Mouse (Mus musculus) CD4-positive, CD25-positive, alpha-beta regulatory T cell, adult 4 months (primary cell): ENCODE data around the gene Ccdc6. TPM values are rescaled to one million over a fixed set of nuclear protein-coding genes. Genes with fewer than 3 reads are reported as not detected.

Experiments
- ATAC-seq: one replicate; pipeline ENCODE4 v1.8.0; 2017
- polyA plus RNA-seq, 2 experiments: library from polyadenylated mRNA; unstranded; fragments of 100-300 nt; shearing (Covaris generic); gene quantifications; one replicate each; pipeline ENCODE4 v1.2.1; 2017

The Ccdc6 gene
- polyA plus RNA-seq, 2 experiments from 2014 or later: 28.7 to 30.9 TPM

GRCm38 (mm10) chr10:70095031-70095470, 1.9 kb upstream of the Ccdc6 start:
- peak; percentile 44 for ATAC-seq

- peak; percentile 37 for ATAC-seq
Measured at GRCm38 (mm10) chr10:70095506-70096270, 1.2 kb upstream of the Ccdc6 start.

GRCm38 (mm10) chr10:70097291-70097901, 475 bp downstream of the Ccdc6 start:
- peak; percentile 1 for ATAC-seq

- no peak for ATAC-seq
Measured at GRCm38 (mm10) chr10:70097911-70098569, 1.1 kb downstream of the Ccdc6 start.

- ATAC-seq: no peak
Measured at GRCm38 (mm10) chr10:70098626-70099025, 1.7 kb downstream of the Ccdc6 start.

GRCm38 (mm10) chr10:70099052-70099451, 2.1 kb downstream of the Ccdc6 start:
- ATAC-seq: no peak

GRCm38 (mm10) chr10:70102086-70102485, 5.2 kb downstream of the Ccdc6 start:
- ATAC-seq: no peak

- ATAC-seq: no peak
Measured at GRCm38 (mm10) chr10:70108016-70108415, 11.1 kb downstream of the Ccdc6 start.

- ATAC-seq: no peak
Measured at GRCm38 (mm10) chr10:70109974-70110373, 13.1 kb downstream of the Ccdc6 start.

- ATAC-seq: no peak
Measured at GRCm38 (mm10) chr10:70110815-70111214, 13.9 kb downstream of the Ccdc6 start.

- no peak for ATAC-seq
Measured at GRCm38 (mm10) chr10:70111643-70112042, 14.7 kb downstream of the Ccdc6 start.

- no peak for ATAC-seq
Measured at GRCm38 (mm10) chr10:70114048-70114635, 17.2 kb downstream of the Ccdc6 start.

GRCm38 (mm10) chr10:70116454-70116853, 19.5 kb downstream of the Ccdc6 start:
- ATAC-seq: peak; percentile 77

- ATAC-seq: no peak
Measured at GRCm38 (mm10) chr10:70119451-70119850, 22.5 kb downstream of the Ccdc6 start.

GRCm38 (mm10) chr10:70119851-70120370, 23.0 kb downstream of the Ccdc6 start:
- no peak for ATAC-seq

- no peak for ATAC-seq
Measured at GRCm38 (mm10) chr10:70120671-70121405, 23.9 kb downstream of the Ccdc6 start.

GRCm38 (mm10) chr10:70121406-70121695, 24.4 kb downstream of the Ccdc6 start:
- no peak for ATAC-seq

GRCm38 (mm10) chr10:70123454-70123853, 26.5 kb downstream of the Ccdc6 start:
- ATAC-seq: no peak

GRCm38 (mm10) chr10:70125491-70125890, 28.6 kb downstream of the Ccdc6 start:
- ATAC-seq: no peak

- ATAC-seq: no peak
Measured at GRCm38 (mm10) chr10:70127273-70127672, 30.4 kb downstream of the Ccdc6 start.

GRCm38 (mm10) chr10:70128408-70128807, 31.5 kb downstream of the Ccdc6 start:
- ATAC-seq: no peak

- ATAC-seq: no peak
Measured at GRCm38 (mm10) chr10:70132087-70132560, 35.2 kb downstream of the Ccdc6 start.
